Mouse (Mus musculus) heart, adult 2 months (tissue): ENCODE results near the gene Shbg. TPM values are rescaled to one million over a fixed set of nuclear protein-coding genes. Genes with fewer than 3 reads are reported as not detected.
"Not testable (repeated sequence)": the region's sequence is repeated elsewhere in the genome, so short reads cannot be mapped to it uniquely, and the experiment has no call there.

Source experiments
- DNase-seq, 2 experiments: peaks; one replicate each; pipeline ENCODE4 v3.0.0; 2021
- H3K27ac ChIP-seq: fragments of 200-600 bp; 2 replicates; pipeline ENCODE4 v1.8.1; 2022
- H3K27me3 ChIP-seq: fragments of 200-500 bp; 2 replicates; pipeline ENCODE4 v1.6.1; 2012; ENCODE audit warnings: mild to moderate bottlenecking, low read length, inconsistent platforms, mixed read lengths; ENCODE audit not compliant: control insufficient read depth, insufficient read depth
- H3K36me3 ChIP-seq: fragments of 200-500 bp; 2 replicates; pipeline ENCODE4 v1.6.1; 2012; ENCODE audit warnings: low read length, inconsistent platforms; ENCODE audit not compliant: control insufficient read depth, insufficient read depth
- H3K4me1 ChIP-seq: fragments of 200-500 bp; 2 replicates; pipeline ENCODE4 v1.6.1; 2011; ENCODE audit warnings: low read length; ENCODE audit not compliant: control insufficient read depth, insufficient read depth
- H3K4me3 ChIP-seq: fragments of 200-600 bp; 2 replicates; pipeline ENCODE4 v1.8.1; 2022
- H3K79me2 ChIP-seq: fragments of 200-500 bp; replicated peaks from 2 replicates; pipeline ENCODE4 v1.6.1; 2012; ENCODE audit warnings: mild to moderate bottlenecking, inconsistent platforms, low read length, moderate library complexity, mixed read lengths; ENCODE audit not compliant: control insufficient read depth, insufficient read depth
- H3K9ac ChIP-seq: fragments of 200-500 bp; 2 replicates; pipeline ENCODE4 v1.6.1; 2012; ENCODE audit warnings: low read depth, mild to moderate bottlenecking, control low read depth, inconsistent platforms, low read length, mixed read lengths
- CTCF ChIP-seq: fragments of 200-600 bp; IDR thresholded peaks from 2 replicates; pipeline ENCODE4 v1.8.1; 2022; ENCODE audit warnings: antibody characterized with exemption, mild to moderate bottlenecking, moderate library complexity
- EP300 ChIP-seq: fragments of 200-500 bp; IDR thresholded peaks from 2 replicates; pipeline ENCODE4 v1.6.1; 2011; ENCODE audit warnings: low read depth, low read length, control low read depth; ENCODE audit not compliant: insufficient read depth
- POLR2A ChIP-seq: fragments of 200-500 bp; IDR thresholded peaks from 2 replicates; pipeline ENCODE4 v1.6.1; 2011; ENCODE audit warnings: mild to moderate bottlenecking, low read depth, low read length, control low read depth; ENCODE audit not compliant: insufficient read depth
- WGBS: fragments of 180-500 bp; shearing (Covaris S2); methylation state at CpG from one replicate; pipeline ENCODE4 v1.1.7; 2018; 5-methylcytosine and 5-hydroxymethylcytosine counted together
- intact Hi-C: fragments of 180-260 bp; cut with DNase I; formaldehyde crosslinking; loops from one replicate; pipeline ENCODE4 v1.15.1; 2025
- polyA plus RNA-seq: library from polyadenylated mRNA; depleted of rRNA; stranded (reverse); fragments of >200 nt; gene quantifications from 2 replicates; pipeline ENCODE4 v1.2.3, GENCODE M21; 2012
- total RNA-seq, 2 experiments: library from RNA; stranded (reverse); gene quantifications; 2 replicates each; pipeline ENCODE4 v1.2.3; 2021

Gene Shbg
- total and polyA plus RNA-seq, 3 experiments, result not detected

DNA sequence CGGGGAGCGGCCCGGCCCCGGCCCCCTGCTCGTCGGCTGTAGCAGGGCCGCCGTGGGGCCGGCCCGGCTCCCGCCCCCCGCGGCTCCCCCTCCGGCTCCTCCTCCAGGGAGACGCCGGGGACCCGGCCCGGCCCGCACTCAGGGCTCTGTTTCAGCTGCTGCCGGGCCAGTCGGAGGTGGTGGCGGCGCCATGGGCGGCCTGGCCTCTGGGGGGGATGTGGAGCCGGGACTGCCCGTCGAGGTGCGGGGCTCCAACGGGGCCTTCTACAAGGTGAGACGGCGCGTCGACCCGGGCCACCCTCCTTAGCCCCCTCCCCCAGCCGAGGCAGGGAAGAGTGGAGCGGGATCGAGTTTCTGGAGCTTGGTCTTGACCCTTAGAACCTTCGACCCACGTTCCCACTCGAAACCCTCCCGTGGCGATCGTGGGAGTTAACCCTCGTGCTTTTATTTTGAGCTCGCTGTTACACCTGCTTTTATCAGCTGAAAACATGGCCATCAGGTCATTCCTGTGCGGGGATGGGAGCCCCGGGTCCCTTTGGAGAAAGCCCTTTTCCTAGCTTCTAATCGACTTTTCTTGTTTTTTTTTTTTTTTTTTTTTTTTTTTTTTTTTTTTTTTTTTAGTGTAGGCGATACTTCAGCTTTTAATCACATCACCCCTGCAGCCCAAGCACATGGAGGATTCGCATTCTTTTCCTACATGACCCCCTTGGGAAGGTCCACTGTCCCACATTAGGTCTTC, 15.6 kb upstream of the Shbg start:
- Histone ChIP-seq H3K27me3 (no peaks in the 10 kb centered on the region), H3K79me2 (peaks cover 2% of the 10 kb centered on the region), H3K4me1 (peaks cover 5% of the 10 kb centered on the region), H3K36me3 (peaks cover 19% of the 10 kb centered on the region), H3K9ac (peak overlapping the region; percentile 97), H3K27ac (peak overlapping the region; percentile 88), H3K4me3 (peak overlapping the region; percentile 80)
- intact Hi-C loops, result no loop called here
- TF ChIP-seq POLR2A (no peak), CTCF (no peak), EP300 (no peak)
- DNase-seq, result no peak
- under 1% methylated on average over 41 of the region's 50 CpGs for WGBS

DNA sequence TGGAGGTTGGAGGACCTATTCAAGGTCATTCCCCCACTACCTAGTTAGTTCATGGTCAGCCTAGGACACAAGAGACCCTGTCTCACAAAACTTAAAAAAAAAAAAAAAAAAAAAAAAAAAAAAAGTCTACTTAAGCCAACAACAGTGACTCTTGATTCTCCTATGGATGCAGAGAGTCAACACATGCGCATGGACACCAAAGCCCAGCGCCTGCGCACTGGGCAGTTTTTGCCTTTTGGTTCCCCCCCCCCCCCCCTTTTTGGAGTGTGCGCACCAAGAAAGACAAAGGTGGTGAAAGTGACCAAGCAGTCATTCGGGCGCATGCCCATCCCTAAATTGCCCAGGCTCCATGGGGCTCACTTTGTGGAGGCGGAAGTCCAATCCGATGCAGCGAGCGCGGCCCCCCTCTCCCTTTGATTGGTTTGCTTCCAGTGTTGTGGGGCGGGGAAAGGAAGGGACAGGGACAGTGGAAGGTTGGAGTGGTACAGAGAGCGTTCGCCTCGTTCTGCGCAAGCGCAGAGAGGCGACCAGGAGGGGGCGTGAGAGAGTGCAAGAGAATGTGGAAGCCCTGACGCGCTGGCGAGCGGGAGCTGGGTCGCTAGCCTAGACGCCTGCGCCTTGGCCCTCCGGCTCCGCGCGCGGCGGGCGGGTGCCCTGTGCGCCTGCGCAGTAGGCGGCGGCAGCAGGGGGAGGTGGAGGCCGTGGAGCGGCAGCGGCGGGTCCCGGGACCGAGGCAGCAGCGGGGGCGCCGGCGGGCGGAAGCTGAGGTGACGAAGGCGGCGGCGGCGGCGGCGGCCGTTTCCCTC, 14.8 kb upstream of the Shbg start, which contains the start of gene Fxr2:
Gene Fxr2 (plus strand): TSS at position 707 of the 806 bp plus-strand sequence.
- Histone ChIP-seq H3K27ac (peak within 1 kb of the TSS; percentile 88), H3K79me2 (peaks cover 2% of the 10 kb centered on the region), H3K4me3 (peak within 1 kb of the TSS; percentile 80), H3K4me1 (peaks cover 5% of the 10 kb centered on the region), H3K27me3 (no peaks in the 10 kb centered on the region), H3K36me3 (peaks cover 19% of the 10 kb centered on the region), H3K9ac (peak within 1 kb of the TSS; percentile 97)
- intact Hi-C loops, result no loop called here
- TF ChIP-seq CTCF (peak; percentile 87), POLR2A (peak; percentile 58), EP300 (peak; percentile 66; the same call in 1 of the 2 replicates)
- peak; percentile 100 for DNase-seq
- WGBS, result under 1% methylated on average over 46 of the region's 56 CpGs

DNA sequence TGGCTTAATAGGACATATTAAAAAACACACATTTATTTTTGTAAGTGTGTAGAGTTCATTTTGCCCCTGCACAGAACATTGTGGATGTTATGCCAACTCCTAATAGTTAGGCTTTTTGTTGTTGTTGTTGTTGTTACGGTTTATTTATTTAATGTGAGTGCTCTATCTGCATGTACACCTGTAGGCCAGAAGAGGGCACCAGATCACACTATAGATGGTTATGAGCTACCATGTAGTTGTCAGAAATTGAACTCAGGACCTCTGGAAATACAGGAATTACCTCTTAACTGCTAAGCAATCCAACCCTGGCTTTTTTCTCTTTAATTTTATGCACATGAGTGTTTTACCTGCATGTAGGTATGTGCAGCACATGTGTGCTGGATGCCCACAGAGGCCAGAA, 12.1 kb upstream of the Shbg start:
- intact Hi-C loops, result loop anchor here (2.0 kb wide), 1 partner anchor 27 kb away; no protein-coding TSS in a partner anchor
- H3K9ac ChIP-seq, result no peak overlapping the region
- TF ChIP-seq CTCF (peak; percentile 82), EP300 (no peak), POLR2A (no peak)
- DNase-seq, result no peak
- peaks cover 4% of the 10 kb centered on the region for H3K4me1 ChIP-seq
- no peaks in the 10 kb centered on the region for H3K27me3 ChIP-seq
- H3K27ac ChIP-seq, result no peak overlapping the region
- H3K79me2 ChIP-seq, result peaks cover 2% of the 10 kb centered on the region
- H3K4me3 ChIP-seq, result no peak overlapping the region
- WGBS, result 53% methylated on average over 1 of the region's 1 CpGs
- H3K36me3 ChIP-seq, result peaks cover 9% of the 10 kb centered on the region

DNA sequence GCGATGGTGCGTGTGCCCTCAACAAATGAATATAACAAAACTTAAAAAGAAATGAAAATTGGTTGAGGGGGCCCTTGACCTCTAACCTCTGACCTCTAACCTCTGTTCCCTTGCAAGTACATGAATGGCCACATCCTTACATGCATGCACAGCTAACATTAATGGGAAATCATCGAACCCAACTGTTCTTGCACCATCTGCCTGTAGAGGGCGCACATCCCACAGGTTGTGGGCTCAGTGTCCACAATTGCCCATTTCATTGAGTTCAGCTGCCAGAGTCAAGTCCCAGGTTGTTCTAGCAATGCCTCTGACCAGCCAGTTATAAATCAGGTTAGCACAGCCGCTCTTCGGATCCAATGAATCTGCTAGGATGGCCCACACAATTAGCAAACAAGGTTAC, 10.6 kb upstream of the Shbg start:
- DNase-seq, result peak; percentile 70 to 82
- Histone ChIP-seq H3K36me3 (0 out of 2 replicates have a peak, but pooled peaks cover 2% of the 10 kb centered on the region), H3K27ac (no peak overlapping the region), H3K79me2 (peaks cover 2% of the 10 kb centered on the region), H3K27me3 (no peaks in the 10 kb centered on the region), H3K9ac (no peak overlapping the region), H3K4me3 (no peak overlapping the region), H3K4me1 (no peaks in the 10 kb centered on the region)
- intact Hi-C loops, result loop anchor here (2.0 kb wide), 1 partner anchor 29 kb away; no protein-coding TSS in a partner anchor
- peak; percentile 96 for TF ChIP-seq CTCF
- TF ChIP-seq EP300, result peak; percentile 67; the same call in 1 of the 2 replicates
- no peak for TF ChIP-seq POLR2A
- WGBS, result 39% methylated on average over 6 of the region's 6 CpGs

DNA sequence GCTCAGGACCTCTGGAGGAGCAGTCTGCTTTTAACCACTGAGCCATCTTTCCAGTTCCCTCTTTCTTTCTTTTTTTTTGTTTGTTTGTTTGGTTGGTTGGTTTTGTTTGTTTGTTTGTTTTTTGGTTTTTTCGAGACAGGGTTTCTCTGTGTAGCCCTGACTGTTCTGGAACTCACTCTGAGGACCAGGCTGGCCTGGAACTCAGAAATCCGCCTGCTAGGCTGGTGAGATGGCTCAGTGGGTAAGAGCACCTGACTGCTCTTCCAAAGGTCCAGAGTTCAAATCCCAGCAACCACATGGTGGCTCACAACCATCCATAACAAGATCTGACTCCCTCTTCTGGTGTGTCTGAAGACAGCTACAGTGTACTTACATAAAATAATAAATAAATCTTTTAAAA, 6.6 kb upstream of the Shbg start:
- H3K4me3 ChIP-seq, H3K9ac ChIP-seq, H3K27me3 ChIP-seq, H3K4me1 ChIP-seq, H3K36me3 ChIP-seq, H3K27ac ChIP-seq, DNase-seq, intact Hi-C loops, H3K79me2 ChIP-seq: not testable (repeated sequence)
- 89% methylated on average over 2 of the region's 2 CpGs for WGBS

DNA sequence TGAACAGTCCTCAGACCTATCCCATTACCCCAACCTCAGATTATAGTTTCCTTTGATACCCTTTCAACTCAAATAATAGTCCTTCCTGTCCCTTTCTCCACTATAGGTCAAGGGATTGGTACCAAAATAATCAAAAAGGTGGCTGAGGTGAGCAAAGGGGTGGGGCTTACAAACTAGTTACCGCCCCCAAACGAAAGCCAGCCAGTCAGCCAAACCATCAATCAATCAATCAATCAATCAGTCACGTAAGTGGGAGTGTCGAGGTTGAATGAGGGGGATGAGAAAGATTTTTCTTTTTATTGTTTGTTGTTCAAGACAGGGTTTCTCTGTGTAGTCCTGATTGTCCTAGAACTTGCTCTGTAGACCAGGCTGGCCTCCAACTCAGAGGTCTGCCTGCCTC, 5.3 kb upstream of the Shbg start:
- Histone ChIP-seq H3K4me1 (peaks cover 1% of the 10 kb centered on the region; the same call in 1 of the 2 replicates), H3K27ac (no peak overlapping the region)

More for the DNA sequence above, 5.3 kb upstream of the Shbg start:
- Histone ChIP-seq H3K36me3 (no peaks in the 10 kb centered on the region), H3K4me3 (no peak overlapping the region), H3K27me3 (no peaks in the 10 kb centered on the region), H3K79me2 (no peaks in the 10 kb centered on the region), H3K9ac (no peak overlapping the region)
- 86% methylated on average over 4 of the region's 4 CpGs for WGBS
- TF ChIP-seq POLR2A (no peak), CTCF (no peak), EP300 (no peak)
- DNase-seq, result no peak
- intact Hi-C loops, result no loop called here
